Mouse (Mus musculus) ES-Bruce4 (cell line): Measurements from ENCODE around the gene Bco1.

ENCODE experiments used
- CTCF ChIP-seq: IDR thresholded peaks from one replicate; pipeline ENCODE4 v1.8.1; 2011; ENCODE audit warnings: low read depth, low read length
- EP300 ChIP-seq: IDR thresholded peaks from 2 replicates; pipeline ENCODE4 v1.6.1; 2011; ENCODE audit warnings: low read depth, low read length; ENCODE audit not compliant: insufficient read depth

GRCm38 (mm10) chr8:117164912-117165311 lies 69.3 kb downstream of the Bco1 start:
- no peak for TF ChIP-seq CTCF
- TF ChIP-seq EP300: no peak
